Mouse (Mus musculus) forebrain, embryonic 13.5 days (tissue): Measurements from ENCODE around the gene Pi16. TPM values are rescaled to one million over a fixed set of nuclear protein-coding genes. Genes with fewer than 3 reads are reported as not detected.

Experiments
- ATAC-seq: fragments of 200-750 bp; cut with Nextera tagmentation; 2 replicates; pipeline ENCODE4 v1.8.0; 2017
- H3K27ac ChIP-seq: fragments of 300-500 bp; sonication (generic); 2 replicates; pipeline ENCODE4 v1.5.1; 2015; ENCODE audit warnings: inconsistent platforms, mild to moderate bottlenecking, moderate library complexity
- H3K27me3 ChIP-seq: fragments of 300-500 bp; sonication (generic); 2 replicates; pipeline ENCODE4 v1.6.1; 2015; ENCODE audit warnings: mild to moderate bottlenecking, inconsistent platforms
- H3K36me3 ChIP-seq: fragments of 300-500 bp; sonication (generic); 2 replicates; pipeline ENCODE4 v1.6.1; 2015; ENCODE audit warnings: mild to moderate bottlenecking, inconsistent platforms; ENCODE audit not compliant: poor library complexity, severe bottlenecking
- H3K4me1 ChIP-seq: fragments of 300-500 bp; sonication (generic); 2 replicates; pipeline ENCODE4 v1.6.1; 2015; ENCODE audit warnings: inconsistent platforms
- H3K4me2 ChIP-seq: fragments of 300-500 bp; sonication (generic); 2 replicates; pipeline ENCODE4 v1.6.1; 2015; ENCODE audit warnings: inconsistent platforms, mild to moderate bottlenecking, moderate library complexity
- H3K4me3 ChIP-seq: fragments of 300-500 bp; sonication (generic); 2 replicates; pipeline ENCODE4 v1.5.1; 2015; ENCODE audit warnings: mild to moderate bottlenecking, inconsistent platforms
- H3K9ac ChIP-seq: fragments of 300-500 bp; sonication (generic); 2 replicates; pipeline ENCODE4 v1.6.1; 2015; ENCODE audit warnings: mild to moderate bottlenecking, inconsistent platforms
- H3K9me3 ChIP-seq: fragments of 300-500 bp; sonication (generic); replicated peaks from 2 replicates; pipeline ENCODE4 v1.6.1; 2016; ENCODE audit warnings: inconsistent platforms
- WGBS: fragments of 180-500 bp; shearing (Covaris S2); methylation state at CpG from one replicate; pipeline ENCODE4 v1.1.7; 2015; 5-methylcytosine and 5-hydroxymethylcytosine counted together
- polyA plus RNA-seq: library from polyadenylated mRNA; unstranded; fragments of >200 nt; fragmentation: Nextera tagmentation; extraction: Ambion mirVana; gene quantifications from 2 replicates; pipeline ENCODE4 v1.2.1, GENCODE M21; 2015

Pi16 gene
- polyA plus RNA-seq, 1 experiment from 2014 or later: 1.5 TPM

- no peak for ATAC-seq
- Histone ChIP-seq H3K27ac (no peak overlapping the region), H3K9me3 (no peaks in the 10 kb centered on the region), H3K36me3 (peaks cover 57% of the 10 kb centered on the region), H3K4me2 (no peak overlapping the region), H3K9ac (no peak overlapping the region), H3K27me3 (no peaks in the 10 kb centered on the region), H3K4me3 (no peak overlapping the region), H3K4me1 (no peaks in the 10 kb centered on the region)
- 89% methylated on average over 3 of the region's 3 CpGs for WGBS
Observed at GRCm38 (mm10) chr17:29292996-29293395, 24.5 kb upstream of the Pi16 start.

- 86% methylated on average over 9 of the region's 9 CpGs for WGBS
- H3K4me3 ChIP-seq: no peak overlapping the region
- 0 out of 2 replicates have a peak, but pooled peaks cover 1% of the 10 kb centered on the region for H3K4me1 ChIP-seq
- no peak for ATAC-seq
- no peaks in the 10 kb centered on the region for H3K9me3 ChIP-seq
- no peak overlapping the region for H3K9ac ChIP-seq
- peaks cover 65% of the 10 kb centered on the region for H3K36me3 ChIP-seq
- no peak overlapping the region for H3K27ac ChIP-seq
- H3K4me2 ChIP-seq: no peak overlapping the region
- no peaks in the 10 kb centered on the region for H3K27me3 ChIP-seq
Observed at GRCm38 (mm10) chr17:29293807-29294605, 23.5 kb upstream of the Pi16 start.

DNA sequence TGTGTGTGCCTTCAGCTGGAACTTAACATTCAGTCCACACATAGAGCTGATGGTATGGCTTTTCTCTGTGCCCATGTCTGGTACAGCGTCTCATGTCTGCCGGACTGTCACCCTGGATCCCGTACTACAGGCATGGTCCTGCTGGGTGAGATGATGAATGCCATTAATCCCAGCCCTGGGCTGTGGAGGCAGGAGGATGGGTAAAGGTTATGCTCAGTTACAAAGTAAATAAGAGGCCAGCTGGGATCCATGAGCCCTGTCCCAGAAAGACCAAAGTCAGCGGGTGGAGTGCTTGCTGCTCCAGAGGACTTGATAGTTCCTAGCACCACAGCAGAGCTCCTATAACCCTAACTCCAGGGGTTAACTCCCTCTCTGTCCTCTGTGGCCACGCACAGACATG, 21.6 kb upstream of the Pi16 start:
- Histone ChIP-seq H3K9me3 (no peaks in the 10 kb centered on the region), H3K27ac (no peak overlapping the region), H3K9ac (no peak overlapping the region), H3K4me2 (no peak overlapping the region), H3K4me1 (0 out of 2 replicates have a peak, but pooled peaks cover 5% of the 10 kb centered on the region), H3K27me3 (no peaks in the 10 kb centered on the region), H3K36me3 (peaks cover 75% of the 10 kb centered on the region), H3K4me3 (no peak overlapping the region)
- WGBS: 87% methylated on average over 5 of the region's 5 CpGs
- no peak for ATAC-seq

GRCm38 (mm10) chr17:29297321-29297720, 20.2 kb upstream of the Pi16 start:
- Histone ChIP-seq H3K4me3 (no peak overlapping the region), H3K4me2 (no peak overlapping the region), H3K27ac (no peak overlapping the region), H3K9ac (no peak overlapping the region), H3K9me3 (no peaks in the 10 kb centered on the region), H3K36me3 (peaks cover 84% of the 10 kb centered on the region), H3K4me1 (0 out of 2 replicates have a peak, but pooled peaks cover 5% of the 10 kb centered on the region), H3K27me3 (no peaks in the 10 kb centered on the region)
- WGBS: 93% methylated on average over 10 of the region's 10 CpGs
- no peak for ATAC-seq

DNA sequence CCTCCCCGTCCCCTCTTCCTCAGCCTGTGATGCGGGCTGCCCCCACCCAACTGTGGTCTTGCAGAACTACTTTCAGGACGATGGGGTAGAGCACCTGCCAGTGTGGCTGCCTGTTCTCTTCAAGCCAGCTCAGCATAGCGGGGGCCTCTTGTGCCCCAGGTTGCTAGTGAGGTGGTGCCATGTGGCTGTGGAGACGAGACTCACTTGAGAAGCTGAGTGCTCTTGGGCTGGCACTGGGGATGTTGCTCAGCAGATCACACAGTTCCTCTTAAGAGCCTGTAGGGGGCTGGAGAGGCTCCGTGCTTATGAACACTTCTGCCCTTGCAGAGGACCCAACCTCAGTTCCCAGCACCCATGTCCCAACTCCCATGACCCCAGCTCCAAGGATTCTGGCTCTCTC, 19.7 kb upstream of the Pi16 start:
- no peak overlapping the region for H3K27ac ChIP-seq
- ATAC-seq: no peak
- H3K36me3 ChIP-seq: peaks cover 87% of the 10 kb centered on the region
- H3K4me3 ChIP-seq: no peak overlapping the region
- H3K9ac ChIP-seq: no peak overlapping the region
- 0 out of 2 replicates have a peak, but pooled peaks cover 5% of the 10 kb centered on the region for H3K4me1 ChIP-seq
- H3K4me2 ChIP-seq: no peak overlapping the region
- H3K27me3 ChIP-seq: no peaks in the 10 kb centered on the region
- 92% methylated on average over 6 of the region's 6 CpGs for WGBS
- no peaks in the 10 kb centered on the region for H3K9me3 ChIP-seq

- no peak for ATAC-seq
- Histone ChIP-seq H3K27ac (no peak overlapping the region), H3K9ac (no peak overlapping the region), H3K4me3 (no peak overlapping the region), H3K36me3 (peaks cover 84% of the 10 kb centered on the region), H3K9me3 (no peaks in the 10 kb centered on the region), H3K4me1 (0 out of 2 replicates have a peak, but pooled peaks cover 5% of the 10 kb centered on the region), H3K27me3 (no peaks in the 10 kb centered on the region), H3K4me2 (no peak overlapping the region)
- 80% methylated on average over 4 of the region's 4 CpGs for WGBS
Observed at GRCm38 (mm10) chr17:29299282-29299681, 18.2 kb upstream of the Pi16 start.

DNA sequence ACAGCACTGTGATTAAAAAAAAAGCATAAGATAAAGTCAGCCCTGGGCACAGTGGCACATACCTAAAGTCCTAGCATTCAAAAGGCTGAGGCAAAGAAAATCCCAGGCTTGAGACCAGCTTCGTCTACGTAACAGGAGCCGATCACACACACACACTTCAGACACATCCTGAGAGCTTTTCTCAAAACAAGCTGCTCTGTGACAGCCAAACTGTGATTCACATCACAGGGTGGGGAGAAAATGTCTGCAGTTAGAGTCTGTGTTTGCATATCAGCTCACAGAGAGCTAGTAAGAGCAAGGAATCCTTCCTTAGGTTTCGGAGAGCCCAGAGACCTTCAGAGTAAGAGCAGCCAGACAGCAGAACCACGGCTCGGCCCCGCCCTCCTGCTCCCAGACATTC, 16.6 kb upstream of the Pi16 start:
- H3K27ac ChIP-seq: no peak overlapping the region
- H3K36me3 ChIP-seq: peaks cover 68% of the 10 kb centered on the region
- no peaks in the 10 kb centered on the region for H3K9me3 ChIP-seq
- 95% methylated on average over 7 of the region's 7 CpGs for WGBS
- no peaks in the 10 kb centered on the region for H3K27me3 ChIP-seq
- H3K4me3 ChIP-seq: no peak overlapping the region
- peaks cover 9% of the 10 kb centered on the region; the same call in 1 of the 2 replicates for H3K4me1 ChIP-seq
- no peak overlapping the region for H3K4me2 ChIP-seq
- no peak for ATAC-seq
- no peak overlapping the region for H3K9ac ChIP-seq

- H3K27me3 ChIP-seq: no peaks in the 10 kb centered on the region
- H3K27ac ChIP-seq: no peak overlapping the region
- H3K36me3 ChIP-seq: peaks cover 63% of the 10 kb centered on the region
- no peak overlapping the region for H3K9ac ChIP-seq
- 94% methylated on average over 6 of the region's 6 CpGs for WGBS
- H3K4me1 ChIP-seq: peaks cover 9% of the 10 kb centered on the region; the same call in 1 of the 2 replicates
- no peak overlapping the region for H3K4me2 ChIP-seq
- H3K4me3 ChIP-seq: no peak overlapping the region
- H3K9me3 ChIP-seq: no peaks in the 10 kb centered on the region
- no peak for ATAC-seq
Observed at GRCm38 (mm10) chr17:29301421-29301820, 16.1 kb upstream of the Pi16 start.

GRCm38 (mm10) chr17:29302149-29302548, 15.3 kb upstream of the Pi16 start:
- peaks cover 9% of the 10 kb centered on the region; the same call in 1 of the 2 replicates for H3K4me1 ChIP-seq
- no peak overlapping the region for H3K27ac ChIP-seq
- no peak overlapping the region for H3K4me2 ChIP-seq
- no peaks in the 10 kb centered on the region for H3K27me3 ChIP-seq
- H3K4me3 ChIP-seq: no peak overlapping the region
- peaks cover 56% of the 10 kb centered on the region for H3K36me3 ChIP-seq
- H3K9ac ChIP-seq: no peak overlapping the region
- ATAC-seq: no peak
- no peaks in the 10 kb centered on the region for H3K9me3 ChIP-seq
- WGBS: 75% methylated on average over 5 of the region's 5 CpGs

- Histone ChIP-seq H3K4me1 (peaks cover 9% of the 10 kb centered on the region; the same call in 1 of the 2 replicates), H3K36me3 (peaks cover 47% of the 10 kb centered on the region), H3K4me2 (no peak overlapping the region), H3K9ac (peak overlapping the region; percentile 27; the same call in 1 of the 2 replicates), H3K27me3 (no peaks in the 10 kb centered on the region), H3K9me3 (no peaks in the 10 kb centered on the region), H3K4me3 (no peak overlapping the region), H3K27ac (no peak overlapping the region)
- WGBS: 46% methylated on average over 3 of the region's 3 CpGs
- no peak for ATAC-seq
Observed at GRCm38 (mm10) chr17:29303087-29303486, 14.4 kb upstream of the Pi16 start.

DNA sequence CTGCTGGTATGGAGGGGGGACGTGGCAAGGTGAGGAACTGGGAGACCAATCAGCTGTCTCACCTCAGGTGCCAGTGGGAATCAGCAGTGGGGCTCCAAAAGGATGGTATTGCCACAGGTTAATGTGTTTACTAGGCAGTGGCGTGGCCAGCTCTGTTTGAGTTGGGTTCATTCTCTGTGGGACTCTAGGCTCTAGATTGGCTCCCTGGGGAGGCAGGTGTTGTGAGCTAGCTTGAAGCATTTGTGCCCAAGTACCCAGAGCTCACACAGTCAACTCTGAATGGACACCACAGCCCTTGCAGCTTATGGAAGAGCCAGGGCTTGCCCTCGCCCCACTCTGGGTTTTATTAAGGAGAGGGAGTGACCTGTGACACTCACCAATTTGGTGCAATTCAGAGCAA, 13.6 kb upstream of the Pi16 start:
- Histone ChIP-seq H3K9me3 (no peaks in the 10 kb centered on the region), H3K4me1 (peaks cover 9% of the 10 kb centered on the region; the same call in 1 of the 2 replicates), H3K36me3 (peaks cover 41% of the 10 kb centered on the region), H3K27ac (no peak overlapping the region), H3K27me3 (no peaks in the 10 kb centered on the region), H3K4me3 (no peak overlapping the region), H3K9ac (no peak overlapping the region), H3K4me2 (no peak overlapping the region)
- WGBS: 74% methylated on average over 3 of the region's 3 CpGs
- no peak for ATAC-seq

- Histone ChIP-seq H3K4me1 (peaks cover 4% of the 10 kb centered on the region; the same call in 1 of the 2 replicates), H3K27ac (no peak overlapping the region), H3K27me3 (no peaks in the 10 kb centered on the region), H3K36me3 (peaks cover 34% of the 10 kb centered on the region), H3K4me2 (no peak overlapping the region), H3K9me3 (no peaks in the 10 kb centered on the region), H3K9ac (no peak overlapping the region), H3K4me3 (no peak overlapping the region)
- 78% methylated on average over 13 of the region's 13 CpGs for WGBS
- ATAC-seq: no peak
Observed at GRCm38 (mm10) chr17:29304376-29305057, 13.0 kb upstream of the Pi16 start.
